Comparison of ENCODE assay signal across 11 mouse cellular contexts in the genomic region with DNA sequence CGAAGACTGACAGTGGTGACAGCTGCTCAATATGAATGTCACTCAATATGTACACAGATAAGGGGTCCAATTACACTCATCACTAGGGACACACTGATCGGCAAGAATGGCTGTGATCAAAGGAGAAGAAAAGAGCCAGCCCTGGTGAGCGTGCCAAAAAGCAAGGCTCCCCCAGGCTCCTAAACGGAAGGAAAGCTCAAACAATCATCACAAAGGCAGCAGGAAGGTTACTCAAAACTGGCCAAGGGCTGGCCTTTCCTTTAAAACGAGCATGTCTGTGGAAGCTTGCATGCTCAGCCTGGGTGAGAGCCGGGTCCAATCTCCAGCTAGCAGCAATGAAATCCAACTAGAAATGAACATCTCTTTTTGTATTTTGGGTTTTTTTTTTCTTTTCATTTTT. TPM values are rescaled to one million over a fixed set of nuclear protein-coding genes. Genes with fewer than 3 reads are reported as not detected.
DNase-seq lines count a peak whose midpoint lies in the region; ATAC-seq and TF ChIP-seq lines count a peak whose summit lies in the region.
"Had no signal": no experiment of that assay in that cellular context is flagged by ENCODE, and none has a peak within 500 bp of the region (broad histone marks: within the 10 kb centered on the region; RNA-seq: fewer than 3 reads in every experiment).

No protein-coding gene starts in this region.

- peaks cover 3% of the 10 kb centered on the region; the same call in 1 of the 2 replicates for H3K36me3 ChIP-seq in heart, embryonic 11.5 days (ENCODE audit: control insufficient read depth, insufficient read depth, low read length)
- H3K36me3 ChIP-seq in forebrain, embryonic 16.5 days (ENCODE audit: control insufficient read depth, insufficient read depth), result no peaks in the 10 kb centered on the region
- H3K36me3 ChIP-seq in kidney, postnatal 0 days (ENCODE audit: insufficient read depth, low read length), result no peaks in the 10 kb centered on the region; the same call in 1 of the 2 replicates
- peaks cover 6% of the 10 kb centered on the region; the same call in 1 of the 2 replicates for H3K36me3 ChIP-seq in midbrain, embryonic 11.5 days (ENCODE audit: control insufficient read depth, insufficient read depth, low read length)
- H3K36me3 ChIP-seq: intestine, embryonic 15.5 days had no signal

- no peak for ATAC-seq in heart, embryonic 11.5 days (replicated peaks; ENCODE audit: insufficient number of reproducible peaks, low FRiP score, low TSS enrichment)
- no peak for ATAC-seq in forebrain, embryonic 16.5 days
- ATAC-seq in kidney, postnatal 0 days (replicated peaks; ENCODE audit: low FRiP score, low read depth), result no peak
- ATAC-seq in midbrain, embryonic 11.5 days (ENCODE audit: low FRiP score), result no peak
- no peak for ATAC-seq in megakaryocyte-erythroid progenitor cell, adult 5-6 weeks (replicated peaks; ENCODE audit: low FRiP score, low TSS enrichment, poor library complexity, severe bottlenecking)
- ATAC-seq: intestine, embryonic 15.5 days; liver, postnatal 0 days; Patski had no signal

- no peak overlapping the region for H3K4me2 ChIP-seq in heart, embryonic 11.5 days
- H3K4me2 ChIP-seq in forebrain, embryonic 16.5 days (ENCODE audit: low read length), result no peak overlapping the region
- H3K4me2 ChIP-seq in kidney, postnatal 0 days (ENCODE audit: low read length), result no peak overlapping the region
- H3K4me2 ChIP-seq in midbrain, embryonic 11.5 days, result no peak overlapping the region
- H3K4me2 ChIP-seq: intestine, embryonic 15.5 days had no signal

- no peak for TF ChIP-seq CTCF in kidney, postnatal 0 days (IDR thresholded peaks at IDR 0.05; ENCODE audit: low read depth)

- H3K9me3 ChIP-seq in heart, embryonic 11.5 days (replicated peaks; ENCODE audit: control insufficient read depth, low read length), result no peaks in the 10 kb centered on the region
- 0 out of 2 replicates have a peak, but pooled peaks cover 2% of the 10 kb centered on the region for H3K9me3 ChIP-seq in forebrain, embryonic 16.5 days (ENCODE audit: control insufficient read depth, low read length)
- H3K9me3 ChIP-seq in kidney, postnatal 0 days (replicated peaks; ENCODE audit: low read length), result no peaks in the 10 kb centered on the region
- H3K9me3 ChIP-seq in midbrain, embryonic 11.5 days (ENCODE audit: control insufficient read depth, low read length), result peaks cover 3% of the 10 kb centered on the region; the same call in 1 of the 2 replicates
- H3K9me3 ChIP-seq: intestine, embryonic 15.5 days had no signal

- no peak overlapping the region for H3K4me3 ChIP-seq in heart, embryonic 11.5 days (ENCODE audit: low read depth, low read length)
- no peak overlapping the region for H3K4me3 ChIP-seq in forebrain, embryonic 16.5 days (replicated peaks; ENCODE audit: low read length)
- no peak overlapping the region for H3K4me3 ChIP-seq in kidney, postnatal 0 days (replicated peaks; ENCODE audit: low read depth, low read length)
- no peak overlapping the region for H3K4me3 ChIP-seq in midbrain, embryonic 11.5 days (ENCODE audit: low read depth, low read length)
- H3K4me3 ChIP-seq: intestine, embryonic 15.5 days had no signal

- 0 out of 2 replicates have a peak, but pooled peaks cover 4% of the 10 kb centered on the region for H3K4me1 ChIP-seq in heart, embryonic 11.5 days (ENCODE audit: control insufficient read depth, insufficient read depth, low read length)
- peaks cover 19% of the 10 kb centered on the region for H3K4me1 ChIP-seq in forebrain, embryonic 16.5 days (replicated peaks; ENCODE audit: control insufficient read depth, insufficient read depth, low read length)
- no peaks in the 10 kb centered on the region for H3K4me1 ChIP-seq in kidney, postnatal 0 days (replicated peaks; ENCODE audit: insufficient read depth, low read length)
- H3K4me1 ChIP-seq in midbrain, embryonic 11.5 days (ENCODE audit: control insufficient read depth, insufficient read depth, low read length), result peaks cover 11% of the 10 kb centered on the region
- H3K4me1 ChIP-seq: intestine, embryonic 15.5 days had no signal

- no peak overlapping the region for H3K27ac ChIP-seq in heart, embryonic 11.5 days (ENCODE audit: low read depth, low read length)
- H3K27ac ChIP-seq in forebrain, embryonic 16.5 days (ENCODE audit: low read length), result peak overlapping the region; percentile 38
- no peak overlapping the region; the same call in 1 of the 2 replicates for H3K27ac ChIP-seq in kidney, postnatal 0 days
- H3K27ac ChIP-seq in midbrain, embryonic 11.5 days (ENCODE audit: low read depth, low read length), result peak overlapping the region; percentile 49
- H3K27ac ChIP-seq: intestine, embryonic 15.5 days had no signal

- no peak overlapping the region for H3K9ac ChIP-seq in heart, embryonic 11.5 days (ENCODE audit: low read depth, low read length)
- no peak overlapping the region for H3K9ac ChIP-seq in forebrain, embryonic 16.5 days (replicated peaks; ENCODE audit: low read depth, low read length)
- H3K9ac ChIP-seq in kidney, postnatal 0 days (ENCODE audit: low read depth, low read length), result no peak overlapping the region
- H3K9ac ChIP-seq in midbrain, embryonic 11.5 days (ENCODE audit: low read length), result no peak overlapping the region
- H3K9ac ChIP-seq: intestine, embryonic 15.5 days; liver, postnatal 0 days had no signal

- DNase-seq in heart, adult 8-10 months (ENCODE audit: low spot score), result peak; percentile 60
- DNase-seq in kidney, postnatal 0 days (ENCODE audit: low spot score), result peak; percentile 18
- DNase-seq in midbrain, embryonic 11.5 days (ENCODE audit: low spot score, missing footprints), result no peak
- DNase-seq in embryo, embryonic 10.5 days (ENCODE audit: low spot score), result no peak
- DNase-seq in adrenal gland, postnatal 14 days, result no peak
- DNase-seq: liver, postnatal 0 days had no signal

- 35% methylated on average over 6 of the region's 6 CpGs for WGBS in heart, embryonic 11.5 days (ENCODE audit: insufficient replicate concordance)
- 19% methylated on average over 6 of the region's 6 CpGs for WGBS in forebrain, embryonic 16.5 days
- 44% methylated on average over 6 of the region's 6 CpGs for WGBS in kidney, postnatal 0 days
- WGBS in midbrain, embryonic 11.5 days, result 41% methylated on average over 6 of the region's 6 CpGs

- no peaks in the 10 kb centered on the region for H3K27me3 ChIP-seq in heart, embryonic 11.5 days (ENCODE audit: control insufficient read depth, insufficient read depth, low read length)
- no peaks in the 10 kb centered on the region for H3K27me3 ChIP-seq in forebrain, embryonic 16.5 days (replicated peaks; ENCODE audit: control insufficient read depth, insufficient read depth, low read length)
- H3K27me3 ChIP-seq in kidney, postnatal 0 days (ENCODE audit: insufficient read depth, low read length), result no peaks in the 10 kb centered on the region
- no peaks in the 10 kb centered on the region for H3K27me3 ChIP-seq in midbrain, embryonic 11.5 days (ENCODE audit: control insufficient read depth, insufficient read depth, low read length)
- H3K27me3 ChIP-seq: intestine, embryonic 15.5 days; Patski had no signal

RNA-seq across cellular contexts. Expression of gene 2510009E07Rik, which starts 39.2 kb away (rescaled TPM):
- total RNA-seq in heart, adult 8-10 months (2022), result 10 to 100 TPM; 19.6 to 28.6 (median 24.4) TPM
- 15.7 and 19.7 TPM in 2 replicates for polyA plus RNA-seq in heart, embryonic 11.5 days (2014; fragmentation: Nextera tagmentation; extraction: Ambion mirVana)
- polyA plus RNA-seq in forebrain, embryonic 16.5 days (2015; fragmentation: Nextera tagmentation; extraction: Ambion mirVana), result 43.0 and 43.9 TPM in 2 replicates
- polyA plus RNA-seq in kidney, postnatal 0 days (2015; fragmentation: Nextera tagmentation; extraction: Ambion mirVana), result 13.1 and 13.6 TPM in 2 replicates
- polyA plus RNA-seq in midbrain, embryonic 11.5 days (2014; fragmentation: Nextera tagmentation; extraction: Ambion mirVana), result 96.4 and 97.8 TPM in 2 replicates
- 16.7 and 17.5 TPM in 2 replicates for total RNA-seq in adrenal gland, postnatal 14 days (2021)
- total RNA-seq in megakaryocyte-erythroid progenitor cell, adult 5-6 weeks (2014; fragmentation: Nextera tagmentation), result 0.25 and 0.57 TPM in 2 replicates
- total RNA-seq in megakaryocyte-erythroid progenitor cell, adult 5-6 weeks (2017), result 0.23 and 2.4 TPM in 2 replicates

Comparison
In these comparisons a context has a peak if more than half of its experiments do, and no peak if none do; other contexts are left out.
1. DNase-seq: peak in heart, adult 8-10 months (single experiment) and kidney, postnatal 0 days (single experiment); none in midbrain, embryonic 11.5 days (single experiment), embryo, embryonic 10.5 days (single experiment) and adrenal gland, postnatal 14 days (single experiment).
2. H3K27ac ChIP-seq: peak in forebrain, embryonic 16.5 days (single experiment) and midbrain, embryonic 11.5 days (single experiment); none in heart, embryonic 11.5 days (single experiment) and kidney, postnatal 0 days (single experiment).